Mouse (Mus musculus) CD4-positive, CD25-positive, alpha-beta regulatory T cell, adult 2 months (primary cell): ENCODE data around the gene Gm17018.

ENCODE experiments used
- DNase-seq: peaks from one replicate; pipeline ENCODE4 v3.0.0-alpha.2; 2012; ENCODE audit warnings: low read depth, low spot score

Gene Gm17018

GRCm38 (mm10) chr19:45587509-45588292 is 27.3 kb downstream of the Gm17018 start:
- no peak for DNase-seq

GRCm38 (mm10) chr19:45589761-45590160 is 29.3 kb downstream of the Gm17018 start:
- no peak for DNase-seq

DNA sequence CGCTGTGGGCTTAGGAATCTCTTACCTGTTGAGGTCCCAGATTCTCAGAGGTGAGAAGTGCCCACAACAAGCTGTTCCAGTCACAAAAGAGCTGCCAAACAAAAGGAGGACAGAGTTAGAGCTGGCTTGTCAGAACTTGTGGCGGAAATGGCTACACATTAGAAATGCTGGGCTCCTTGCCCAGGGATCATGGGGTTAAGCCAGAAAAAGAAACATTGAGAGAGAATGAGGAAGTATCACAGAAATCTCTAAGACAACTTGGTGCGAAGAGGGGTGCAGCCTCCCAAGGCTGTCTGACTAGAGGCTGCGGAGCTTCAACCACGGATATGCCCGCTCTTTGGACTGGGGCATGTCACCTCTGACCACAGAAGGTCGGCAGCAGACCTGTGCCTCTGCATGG is 31.3 kb downstream of the Gm17018 start:
- DNase-seq, result no peak

DNA sequence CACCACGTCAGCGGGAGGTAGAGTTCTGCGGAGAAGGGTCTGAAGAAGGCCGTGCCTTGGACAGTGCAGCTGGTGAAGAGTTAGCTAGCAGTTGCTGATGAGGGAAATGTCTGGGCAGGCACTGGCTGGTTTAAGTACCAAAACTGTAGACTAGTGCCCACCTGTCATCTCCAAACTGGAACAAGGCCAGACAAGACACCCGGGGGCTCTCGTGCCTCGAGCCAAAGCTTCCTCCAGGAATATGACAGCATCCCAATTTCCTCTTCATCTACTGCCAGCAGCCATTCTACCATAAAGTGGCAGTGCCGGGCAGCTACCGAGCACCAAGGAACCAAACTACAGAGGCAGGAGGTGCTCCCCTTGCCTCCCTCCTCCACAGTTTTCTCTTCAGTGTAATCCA is 32.5 kb downstream of the Gm17018 start:
- no peak for DNase-seq

DNA sequence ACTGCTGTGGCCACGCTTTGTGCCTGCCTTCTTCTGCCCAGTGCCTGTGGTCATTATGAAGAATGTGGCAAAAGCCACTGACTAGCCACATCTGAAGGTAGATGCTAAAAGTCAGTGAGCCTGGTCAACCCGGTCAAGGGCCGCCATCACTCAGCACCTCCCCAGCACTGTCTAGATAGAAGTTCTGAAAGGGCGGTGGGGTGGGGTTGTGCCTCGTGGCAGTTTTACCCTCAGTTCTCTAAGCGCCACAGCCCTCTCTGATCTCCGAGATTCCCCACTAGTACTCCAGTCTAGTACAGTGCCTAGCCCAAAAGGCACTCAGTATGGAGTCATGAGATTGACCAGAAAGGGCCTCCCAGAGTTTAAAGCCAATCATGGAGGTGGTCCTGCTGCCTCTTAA is 33.7 kb downstream of the Gm17018 start:
- no peak for DNase-seq

DNA sequence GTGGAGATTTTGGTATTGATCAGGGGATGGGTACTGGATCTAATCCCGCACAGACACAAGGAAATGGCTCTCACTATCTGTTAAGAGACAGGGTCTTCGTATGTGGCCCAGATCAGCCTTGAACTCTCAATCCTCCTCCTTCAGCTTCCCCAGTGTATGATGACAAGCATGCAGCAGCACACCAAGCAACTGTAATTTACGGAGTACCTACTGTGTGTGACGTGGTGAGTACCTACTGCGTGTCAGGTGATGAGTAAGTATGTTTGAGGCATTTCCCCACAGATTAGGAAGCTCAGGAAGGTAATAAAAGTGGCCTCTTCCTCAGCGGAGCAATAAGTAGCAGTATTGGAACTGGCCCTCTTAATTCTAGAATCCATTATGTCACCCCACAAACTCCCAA is 35.1 kb downstream of the Gm17018 start:
- no peak for DNase-seq

GRCm38 (mm10) chr19:45596019-45596418 is 35.6 kb downstream of the Gm17018 start:
- DNase-seq, result no peak

DNA sequence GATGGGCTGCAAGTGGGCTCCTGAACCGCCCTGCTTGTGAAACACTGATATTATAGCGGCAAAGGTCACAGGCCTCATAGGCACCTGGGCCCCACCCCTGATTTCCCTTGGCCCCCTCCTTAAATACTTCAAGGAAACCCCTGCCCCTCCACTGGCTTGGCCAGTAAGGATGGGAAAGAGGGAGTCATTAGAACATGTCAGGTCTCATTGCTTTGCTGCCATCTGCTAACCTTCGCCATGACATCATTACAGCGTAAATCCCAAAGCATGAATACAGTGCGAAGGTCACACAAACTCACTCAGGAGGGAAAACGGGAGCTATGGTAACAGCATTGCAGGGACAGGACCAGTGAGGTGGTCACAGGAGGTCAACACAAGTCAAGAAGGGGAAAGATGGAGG is 36.0 kb downstream of the Gm17018 start:
- no peak for DNase-seq

- DNase-seq, result no peak
Observed at GRCm38 (mm10) chr19:45597106-45597505, 36.7 kb downstream of the Gm17018 start.

- no peak for DNase-seq
Observed at GRCm38 (mm10) chr19:45602606-45603005, 42.2 kb downstream of the Gm17018 start.

DNA sequence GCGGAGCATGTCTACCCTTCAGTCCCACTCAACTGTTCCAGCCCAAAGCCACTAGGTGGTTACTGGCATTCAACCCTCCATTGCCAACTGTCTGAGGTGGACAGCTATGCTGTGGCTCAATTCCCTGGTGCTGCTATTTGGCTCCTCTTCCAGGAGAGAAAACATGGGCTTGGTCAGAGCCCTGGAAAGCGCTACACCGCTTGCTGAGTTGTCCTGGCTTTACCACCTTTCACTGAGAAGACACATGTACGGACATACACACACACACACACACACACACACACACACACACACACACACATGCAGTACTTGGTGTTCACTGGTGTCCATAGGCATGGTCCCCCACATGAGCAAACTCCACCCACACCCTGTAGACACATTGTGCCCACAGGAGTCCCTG is 46.3 kb downstream of the Gm17018 start:
- DNase-seq, result no peak

- DNase-seq, result no peak
Observed at GRCm38 (mm10) chr19:45607479-45607878, 47.1 kb downstream of the Gm17018 start.

GRCm38 (mm10) chr19:45608648-45609339 is 48.4 kb downstream of the Gm17018 start:
- DNase-seq, result no peak

DNA sequence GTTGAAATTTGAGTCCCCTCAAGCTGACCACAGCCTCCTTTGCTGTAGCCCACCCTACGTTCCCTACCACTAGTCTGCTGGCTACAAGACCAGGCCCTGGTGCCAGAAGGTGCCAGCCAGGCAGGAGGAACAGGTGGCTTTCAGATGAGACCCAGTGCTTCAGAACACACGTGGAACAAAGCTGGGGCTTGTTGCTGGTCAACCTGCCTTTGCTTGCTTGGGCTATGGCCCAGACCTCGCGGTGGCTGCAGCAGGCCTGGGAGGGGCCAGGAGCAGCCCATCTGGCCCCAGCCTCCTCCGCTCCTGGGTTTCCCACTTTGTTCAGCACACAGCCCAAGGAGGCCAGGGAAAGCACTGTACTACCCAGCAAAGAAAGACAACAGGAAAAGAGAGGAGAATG is 50.4 kb downstream of the Gm17018 start:
- no peak for DNase-seq

DNA sequence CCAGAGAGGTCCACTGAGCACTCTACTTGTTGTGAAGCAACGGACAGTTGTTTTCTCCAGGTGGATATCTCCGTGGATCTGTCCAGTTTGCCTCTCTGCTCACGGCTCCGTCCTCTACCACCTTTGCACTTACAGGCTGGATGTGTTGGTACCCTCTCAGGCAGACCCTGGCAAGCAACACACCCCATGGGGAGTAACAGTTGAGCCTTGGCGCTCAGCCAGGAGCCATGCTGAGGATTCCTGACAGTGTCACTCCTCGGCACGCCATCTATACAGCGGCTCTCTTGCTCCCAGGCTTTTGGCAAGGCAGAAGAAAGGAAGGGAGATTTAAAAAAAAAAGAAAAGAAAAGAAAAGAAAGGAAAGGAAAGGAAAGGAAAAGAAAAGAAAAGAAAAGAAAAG is 54.0 kb downstream of the Gm17018 start:
- DNase-seq, result no peak

DNA sequence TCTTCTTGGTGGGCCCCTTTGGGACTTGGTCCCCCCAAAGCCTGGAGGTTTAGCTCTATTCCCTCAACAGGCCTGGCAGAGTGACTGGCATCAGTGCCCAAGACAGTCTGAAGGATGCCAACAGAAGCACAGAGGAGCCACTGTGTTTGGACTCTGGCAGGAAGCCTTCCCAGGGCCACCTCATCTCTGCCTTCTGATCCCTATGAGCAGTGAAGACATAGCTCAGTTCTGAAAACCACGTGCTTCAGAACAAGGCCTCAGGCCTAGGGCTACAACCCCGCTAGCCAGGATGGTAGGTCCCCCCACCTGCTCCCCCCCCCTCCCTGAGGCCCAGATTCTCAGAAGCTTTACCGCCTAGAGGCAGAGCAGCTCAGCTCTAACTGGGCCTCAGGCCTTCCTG is 54.5 kb downstream of the Gm17018 start:
- DNase-seq, result no peak

DNA sequence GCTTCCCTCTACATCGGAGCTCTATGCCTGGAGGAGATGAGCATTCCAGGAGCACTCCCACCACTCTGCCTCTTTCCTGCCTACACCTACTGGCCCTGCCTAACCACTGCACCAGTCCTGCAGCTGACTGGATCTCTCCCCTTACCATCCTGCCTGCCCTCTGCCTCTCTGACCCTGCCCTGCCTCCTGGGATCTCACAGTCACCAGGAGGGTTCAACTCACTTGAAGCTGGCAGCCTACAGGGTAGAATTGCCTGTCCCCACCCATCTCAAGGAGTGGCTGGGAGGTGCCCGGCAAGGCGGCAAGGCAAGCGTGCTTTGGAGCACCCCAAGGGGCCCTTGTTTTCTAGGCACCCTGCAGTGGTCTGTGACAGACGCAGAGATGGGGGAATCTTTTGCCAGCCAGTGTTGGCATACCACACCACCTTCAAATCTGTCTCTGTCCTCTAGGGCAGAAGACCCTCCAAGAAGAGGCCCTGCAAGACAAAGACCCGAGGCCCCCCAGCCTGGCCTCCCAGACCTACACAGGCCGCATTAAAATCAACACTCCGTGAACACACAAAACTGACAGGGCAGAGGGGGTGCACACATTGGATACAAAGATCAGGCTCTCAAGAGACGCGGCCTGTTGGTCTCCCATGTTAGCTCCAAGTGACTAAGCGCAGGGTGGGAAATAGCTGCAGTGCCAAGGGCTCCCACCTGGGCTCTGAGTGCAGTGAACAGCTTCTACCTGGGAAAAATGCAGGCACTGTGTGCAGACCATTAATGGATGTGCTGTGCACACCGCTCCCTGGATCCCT is 55.2 kb downstream of the Gm17018 start:
- no peak for DNase-seq

- DNase-seq, result no peak
Observed at GRCm38 (mm10) chr19:45616214-45616518, 55.8 kb downstream of the Gm17018 start.

DNA sequence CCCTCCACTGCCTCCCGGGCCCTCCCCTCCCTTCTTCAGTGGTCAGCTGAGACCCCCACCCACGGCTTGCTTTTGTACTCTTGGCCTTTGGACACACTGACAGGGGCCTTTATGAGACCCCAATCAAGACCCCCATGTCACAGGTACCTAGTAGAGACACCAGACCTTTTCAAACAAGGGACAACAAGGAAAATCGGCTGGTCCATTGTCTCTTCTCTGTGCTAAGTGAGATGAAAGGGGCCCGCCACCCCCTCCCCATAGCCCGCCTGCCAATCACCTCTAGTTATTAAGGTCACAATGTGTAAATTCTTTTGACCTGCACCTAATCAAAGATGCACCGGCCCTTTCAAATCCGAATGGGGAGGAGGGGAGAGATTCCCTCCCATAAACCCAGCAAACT is 56.3 kb downstream of the Gm17018 start:
- DNase-seq, result no peak

- no peak for DNase-seq
Observed at GRCm38 (mm10) chr19:45618184-45618583, 57.8 kb downstream of the Gm17018 start.

GRCm38 (mm10) chr19:45619744-45620501 is 59.5 kb downstream of the Gm17018 start:
- DNase-seq, result no peak

- DNase-seq, result no peak
Observed at GRCm38 (mm10) chr19:45621061-45621460, 60.6 kb downstream of the Gm17018 start.
